Mouse (Mus musculus): ENCODE measurements around the gene Llcfc1.

DNA sequence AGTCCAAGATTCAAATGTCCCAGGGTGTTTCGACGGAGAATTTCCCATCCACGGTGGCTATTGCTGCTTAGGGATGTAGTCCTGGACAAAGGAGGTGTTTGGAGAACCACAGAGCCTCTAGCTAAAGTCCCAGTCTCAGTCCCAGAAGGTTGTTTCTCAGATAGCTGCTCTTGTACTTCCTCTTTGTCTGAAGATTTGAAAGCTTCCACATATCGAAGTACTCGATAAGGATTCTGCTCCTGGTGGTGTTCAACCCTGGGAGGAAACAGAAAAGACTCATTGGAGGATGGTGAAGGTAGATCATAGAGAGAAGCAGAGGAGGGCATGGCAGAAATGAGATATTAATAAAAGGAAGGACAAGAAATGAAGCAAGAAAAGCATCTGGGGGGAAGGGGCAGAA lies 31.1 kb upstream of the Llcfc1 start:
- TF ChIP-seq POLR2A (IDR thresholded peaks at IDR 0.05; ENCODE audit: borderline replicate concordance, low read depth, low read length) (no peak), CTCF (IDR thresholded peaks at IDR 0.05; ENCODE audit: low read depth, low read length) (no peak)
